Mouse (Mus musculus) megakaryocyte progenitor cell, adult 5-6 weeks (primary cell): ENCODE results near the gene Gm5798. TPM values are rescaled to one million over a fixed set of nuclear protein-coding genes. Genes with fewer than 3 reads are reported as not detected.
"Not testable (repeated sequence)": the region's sequence is repeated elsewhere in the genome, so short reads cannot be mapped to it uniquely, and the experiment has no call there.

Experiments used
- ATAC-seq: replicated peaks from 2 replicates; pipeline ENCODE4 v1.8.0; 2016; ENCODE audit warnings: mild to moderate bottlenecking, moderate TSS enrichment, inconsistent platforms; ENCODE audit not compliant: poor library complexity
- total RNA-seq, 2 experiments: library from RNA; stranded (forward) in 1 of 2; stranded (reverse) in 1 of 2; fragments of 157-497, 149-512 nt in 1 of 2; fragments of 200-1000 nt in 1 of 2; gene quantifications; 2 replicates each; pipeline versions ENCODE4 v1.2.3 to v1.2.4; 2015 to 2017

Gm5798 gene
- total RNA-seq (2015) (not detected in 2 replicates), total RNA-seq (2017) (not detected in 2 replicates)

GRCm38 (mm10) chr14:41348309-41348708 is at the start of gene Gm5798:
Gm5798 (plus strand) TSS chr14:41348609.
- ATAC-seq, result not testable (repeated sequence)

DNA sequence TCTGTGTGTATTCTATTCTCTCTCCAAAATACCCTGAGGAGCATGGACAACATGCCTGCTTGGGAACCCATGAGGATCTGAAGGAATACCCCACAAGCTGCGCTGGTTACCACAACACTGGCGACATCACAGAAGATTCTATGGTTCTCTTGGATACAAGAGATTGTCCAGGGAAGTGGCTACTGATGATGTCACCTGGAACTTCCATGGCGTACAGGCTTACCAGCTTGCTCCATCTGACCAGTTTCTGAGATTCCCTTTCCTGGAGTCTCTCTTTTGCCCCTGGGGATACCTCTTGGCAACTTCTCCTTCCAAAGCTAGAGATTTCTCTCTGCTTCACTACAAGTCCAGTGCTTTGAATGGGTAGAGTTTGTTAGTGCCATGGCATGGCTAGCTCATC is 37.9 kb downstream of the Gm5798 start, which contains the start of gene Gm7945:
Gene Gm7945 (minus strand): TSS at position 101 of the 400 bp plus-strand sequence.
- not testable (repeated sequence) for ATAC-seq

Other genes starting within 250 kb of the Gm5798 start
- gene Mat1a, start 243.6 kb upstream of the Gm5798 start, total RNA-seq (2015), result not detected in 2 replicates
- not detected in 2 replicates for gene Mat1a, start 243.6 kb upstream of the Gm5798 start, total RNA-seq (2017)
- gene Sftpa1, start 216.8 kb upstream of the Gm5798 start, total RNA-seq (2015), result not detected in 2 replicates
- not detected in 2 replicates for gene Sftpa1, start 216.8 kb upstream of the Gm5798 start, total RNA-seq (2017)
- gene Mbl1, start 197.2 kb upstream of the Gm5798 start, total RNA-seq (2015), result not detected in 2 replicates
- not detected in 2 replicates for gene Mbl1, start 197.2 kb upstream of the Gm5798 start, total RNA-seq (2017)
- not detected in 2 replicates for gene Sftpd, start 163.5 kb upstream of the Gm5798 start, total RNA-seq (2015)
- gene Sftpd, start 163.5 kb upstream of the Gm5798 start, total RNA-seq (2017), result not detected in 2 replicates
- gene Gm2832, start 69.8 kb upstream of the Gm5798 start, total RNA-seq (2015), result not detected in 2 replicates
- not detected in 2 replicates for gene Gm2832, start 69.8 kb upstream of the Gm5798 start, total RNA-seq (2017)
- not detected in 2 replicates for gene Gm7945, start 37.8 kb downstream of the Gm5798 start, total RNA-seq (2015)
- gene Gm7945, start 37.8 kb downstream of the Gm5798 start, total RNA-seq (2017), result not detected in 2 replicates
- gene Gm6482, start 59.7 kb downstream of the Gm5798 start, total RNA-seq (2015), result not detected in 2 replicates
- gene Gm6482, start 59.7 kb downstream of the Gm5798 start, total RNA-seq (2017), result not detected in 2 replicates
- not detected in 2 replicates for gene Gm7954, start 104.9 kb downstream of the Gm5798 start, total RNA-seq (2015)
- gene Gm7954, start 104.9 kb downstream of the Gm5798 start, total RNA-seq (2017), result not detected in 2 replicates
- gene Gm3486, start 140.9 kb downstream of the Gm5798 start, total RNA-seq (2015), result not detected in 2 replicates
- gene Gm3486, start 140.9 kb downstream of the Gm5798 start, total RNA-seq (2017), result not detected in 2 replicates
- gene Gm7970, start 207.0 kb downstream of the Gm5798 start, total RNA-seq (2015), result not detected in 2 replicates
- not detected in 2 replicates for gene Gm7970, start 207.0 kb downstream of the Gm5798 start, total RNA-seq (2017)
- gene 1700049E17Rik2, start 224.6 kb downstream of the Gm5798 start, total RNA-seq (2015), result not detected in 2 replicates
- not detected in 2 replicates for gene 1700049E17Rik2, start 224.6 kb downstream of the Gm5798 start, total RNA-seq (2017)